Mouse (Mus musculus): ENCODE measurements around the gene Rnps1. TPM values are rescaled to one million over a fixed set of nuclear protein-coding genes. Genes with fewer than 3 reads are reported as not detected.

Rnps1 gene
- 254 and 263 TPM in 2 replicates for polyA plus RNA-seq (2012; rRNA removed)

- peak within 1 kb of the TSS; percentile 90 for H3K4me3 ChIP-seq (replicated peaks; ENCODE audit: insufficient read depth, low read depth, low read length)
- under 1% methylated on average over 64 of the region's 64 CpGs for WGBS
- H3K4me1 ChIP-seq (ENCODE audit: control insufficient read depth, insufficient read depth, low read length), result peaks cover 11% of the 10 kb centered on the region; the same call in 1 of the 2 replicates
- TF ChIP-seq CTCF (IDR thresholded peaks at IDR 0.05; ENCODE audit: borderline replicate concordance, insufficient read depth, low read depth, low read length) (no peak), POLR2A (IDR thresholded peaks at IDR 0.05; ENCODE audit: borderline replicate concordance, insufficient read depth, low read length) (peak; percentile 79; the same call in 1 of the 2 replicates)
- H3K27me3 ChIP-seq (ENCODE audit: control insufficient read depth, insufficient read depth, low read length), result no peaks in the 10 kb centered on the region
- peak; percentile 94 for DNase-seq
- H3K27ac ChIP-seq (ENCODE audit: insufficient read depth, low read length), result peak within 1 kb of the TSS; percentile 35; the same call in 1 of the 2 replicates
These were observed at the start of gene Rnps1 for GRCm38 (mm10) chr17:24414230-24414976. Gene Rnps1 (plus strand): TSS chr17:24414565.

- DNase-seq, result no peak
- Histone ChIP-seq H3K4me1 (ENCODE audit: control insufficient read depth, insufficient read depth, low read length) (peaks cover 19% of the 10 kb centered on the region), H3K27me3 (ENCODE audit: control insufficient read depth, insufficient read depth, low read length) (no peaks in the 10 kb centered on the region), H3K4me3 (replicated peaks; ENCODE audit: insufficient read depth, low read depth, low read length) (no peak overlapping the region), H3K27ac (ENCODE audit: insufficient read depth, low read length) (no peak overlapping the region)
- TF ChIP-seq POLR2A (IDR thresholded peaks at IDR 0.05; ENCODE audit: borderline replicate concordance, insufficient read depth, low read length) (no peak), CTCF (IDR thresholded peaks at IDR 0.05; ENCODE audit: borderline replicate concordance, insufficient read depth, low read depth, low read length) (no peak)
- 45% methylated on average over 13 of the region's 13 CpGs for WGBS
These were observed 48.5 kb upstream of the Rnps1 start for GRCm38 (mm10) chr17:24365863-24366262.

GRCm38 (mm10) chr17:24375094-24375712 lies 39.2 kb upstream of the Rnps1 start:
- Histone ChIP-seq H3K4me3 (replicated peaks; ENCODE audit: insufficient read depth, low read depth, low read length) (no peak overlapping the region), H3K4me1 (ENCODE audit: control insufficient read depth, insufficient read depth, low read length) (no peaks in the 10 kb centered on the region; the same call in 1 of the 2 replicates), H3K27me3 (ENCODE audit: control insufficient read depth, insufficient read depth, low read length) (no peaks in the 10 kb centered on the region), H3K27ac (ENCODE audit: insufficient read depth, low read length) (no peak overlapping the region)
- TF ChIP-seq CTCF (IDR thresholded peaks at IDR 0.05; ENCODE audit: borderline replicate concordance, insufficient read depth, low read depth, low read length) (no peak), POLR2A (IDR thresholded peaks at IDR 0.05; ENCODE audit: borderline replicate concordance, insufficient read depth, low read length) (no peak)
- DNase-seq, result no peak
- WGBS, result 77% methylated on average over 5 of the region's 5 CpGs

- TF ChIP-seq POLR2A (IDR thresholded peaks at IDR 0.05; ENCODE audit: borderline replicate concordance, insufficient read depth, low read length), result no peak
- TF ChIP-seq CTCF (IDR thresholded peaks at IDR 0.05; ENCODE audit: borderline replicate concordance, insufficient read depth, low read depth, low read length), result no peak
- no peaks in the 10 kb centered on the region; the same call in 1 of the 2 replicates for H3K4me1 ChIP-seq (ENCODE audit: control insufficient read depth, insufficient read depth, low read length)
- H3K4me3 ChIP-seq (replicated peaks; ENCODE audit: insufficient read depth, low read depth, low read length), result no peak overlapping the region
- DNase-seq, result no peak
- H3K27ac ChIP-seq (ENCODE audit: insufficient read depth, low read length), result no peak overlapping the region
- H3K27me3 ChIP-seq (ENCODE audit: control insufficient read depth, insufficient read depth, low read length), result no peaks in the 10 kb centered on the region
- WGBS, result 89% methylated on average over 6 of the region's 6 CpGs
These were observed 38.5 kb upstream of the Rnps1 start for GRCm38 (mm10) chr17:24375886-24376285.

DNA sequence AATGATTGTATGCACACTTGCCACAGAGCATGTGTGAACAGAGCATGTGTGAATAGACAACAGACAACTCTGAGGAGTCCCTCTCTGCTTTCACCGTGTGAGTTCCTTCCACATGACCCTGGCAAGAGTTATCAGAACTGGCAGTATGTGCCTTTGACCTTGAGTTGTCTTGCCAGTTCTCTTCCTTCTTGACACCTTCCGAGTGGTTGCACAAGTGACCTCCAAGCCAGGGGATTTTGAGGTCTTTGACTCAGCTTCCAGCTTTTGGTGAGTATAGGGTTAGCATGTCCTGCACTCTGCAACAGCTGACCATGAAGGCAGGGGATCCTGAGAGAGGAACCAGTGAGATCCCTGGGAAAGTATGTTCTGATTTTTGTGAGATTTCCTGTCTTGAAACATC lies 35.9 kb upstream of the Rnps1 start:
- no peaks in the 10 kb centered on the region; the same call in 1 of the 2 replicates for H3K4me1 ChIP-seq (ENCODE audit: control insufficient read depth, insufficient read depth, low read length)
- no peak overlapping the region for H3K27ac ChIP-seq (ENCODE audit: insufficient read depth, low read length)
- no peak for TF ChIP-seq CTCF (IDR thresholded peaks at IDR 0.05; ENCODE audit: borderline replicate concordance, insufficient read depth, low read depth, low read length)
- TF ChIP-seq POLR2A (IDR thresholded peaks at IDR 0.05; ENCODE audit: borderline replicate concordance, insufficient read depth, low read length), result no peak
- H3K4me3 ChIP-seq (replicated peaks; ENCODE audit: insufficient read depth, low read depth, low read length), result no peak overlapping the region
- WGBS, result 81% methylated on average over 2 of the region's 2 CpGs
- no peaks in the 10 kb centered on the region for H3K27me3 ChIP-seq (ENCODE audit: control insufficient read depth, insufficient read depth, low read length)
- no peak for DNase-seq

DNA sequence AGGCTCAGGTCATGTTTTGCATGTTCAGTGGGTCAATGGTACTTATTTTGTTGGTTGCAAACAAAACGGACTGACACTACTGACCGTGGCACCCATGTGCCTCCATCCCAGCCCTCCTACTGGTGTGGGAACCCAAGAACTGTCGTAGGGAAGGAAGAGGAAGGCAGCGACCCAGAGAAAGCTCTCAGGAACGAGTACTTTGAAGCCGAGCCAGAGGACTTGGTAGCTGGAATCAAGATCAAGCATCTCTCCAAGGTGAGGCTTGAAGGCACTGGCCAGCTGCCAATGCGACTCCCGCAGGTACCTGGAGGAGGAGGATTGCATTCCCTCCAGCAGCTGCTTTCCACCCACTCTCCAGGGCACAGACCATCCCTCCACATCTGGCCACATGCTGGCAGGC lies 30.6 kb upstream of the Rnps1 start:
- DNase-seq, result no peak
- Histone ChIP-seq H3K4me1 (ENCODE audit: control insufficient read depth, insufficient read depth, low read length) (no peaks in the 10 kb centered on the region), H3K27me3 (ENCODE audit: control insufficient read depth, insufficient read depth, low read length) (no peaks in the 10 kb centered on the region), H3K4me3 (replicated peaks; ENCODE audit: insufficient read depth, low read depth, low read length) (no peak overlapping the region), H3K27ac (ENCODE audit: insufficient read depth, low read length) (no peak overlapping the region)
- 72% methylated on average over 8 of the region's 8 CpGs for WGBS
- no peak for TF ChIP-seq CTCF (IDR thresholded peaks at IDR 0.05; ENCODE audit: borderline replicate concordance, insufficient read depth, low read depth, low read length)
- TF ChIP-seq POLR2A (IDR thresholded peaks at IDR 0.05; ENCODE audit: borderline replicate concordance, insufficient read depth, low read length), result no peak

DNA sequence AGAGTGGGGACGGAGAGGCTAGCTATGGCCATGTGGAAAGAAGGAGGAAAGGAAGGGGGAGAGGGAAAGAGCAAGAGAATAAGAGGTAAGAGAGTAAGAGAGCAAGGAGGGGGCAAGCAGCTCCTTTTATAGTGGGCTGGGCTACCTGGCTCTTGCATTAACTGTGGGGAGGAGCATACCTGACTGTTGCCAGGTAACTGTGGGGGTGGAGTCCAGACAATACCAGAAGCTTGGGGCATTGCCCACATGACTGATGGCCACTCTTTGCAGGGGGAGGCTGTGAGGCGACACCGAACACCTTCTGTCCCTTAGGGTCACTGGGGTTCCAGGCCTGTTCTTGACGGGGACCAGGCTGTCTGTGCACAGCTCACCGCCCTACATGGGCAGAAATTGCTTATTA lies 25.7 kb upstream of the Rnps1 start:
- Histone ChIP-seq H3K4me3 (replicated peaks; ENCODE audit: insufficient read depth, low read depth, low read length) (no peak overlapping the region), H3K27ac (ENCODE audit: insufficient read depth, low read length) (no peak overlapping the region), H3K27me3 (ENCODE audit: control insufficient read depth, insufficient read depth, low read length) (no peaks in the 10 kb centered on the region), H3K4me1 (ENCODE audit: control insufficient read depth, insufficient read depth, low read length) (no peaks in the 10 kb centered on the region)
- WGBS, result 86% methylated on average over 5 of the region's 5 CpGs
- TF ChIP-seq POLR2A (IDR thresholded peaks at IDR 0.05; ENCODE audit: borderline replicate concordance, insufficient read depth, low read length) (no peak), CTCF (IDR thresholded peaks at IDR 0.05; ENCODE audit: borderline replicate concordance, insufficient read depth, low read depth, low read length) (no peak)
- no peak for DNase-seq

DNA sequence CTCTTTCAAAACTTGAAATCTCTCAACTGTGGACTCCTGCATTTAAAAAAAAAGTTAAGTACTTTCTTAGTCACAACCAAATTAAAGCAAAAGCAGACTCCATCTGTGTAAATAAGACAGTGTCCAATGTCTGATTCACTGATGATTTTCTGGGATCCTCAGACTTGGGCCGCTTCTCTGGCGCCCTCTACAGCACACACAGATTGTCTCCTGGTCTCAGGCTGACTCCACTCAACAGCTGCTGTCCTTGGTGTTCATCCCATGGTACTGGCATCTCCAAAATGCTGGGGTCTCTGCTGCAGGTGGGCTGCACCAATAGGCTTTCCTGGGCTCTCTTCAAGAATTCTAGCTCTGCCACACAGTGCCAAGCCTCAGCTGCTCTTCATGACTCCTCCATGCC lies 24.5 kb upstream of the Rnps1 start:
- Histone ChIP-seq H3K27ac (ENCODE audit: insufficient read depth, low read length) (no peak overlapping the region), H3K4me1 (ENCODE audit: control insufficient read depth, insufficient read depth, low read length) (no peaks in the 10 kb centered on the region), H3K27me3 (ENCODE audit: control insufficient read depth, insufficient read depth, low read length) (no peaks in the 10 kb centered on the region), H3K4me3 (replicated peaks; ENCODE audit: insufficient read depth, low read depth, low read length) (no peak overlapping the region)
- 10% methylated on average over 2 of the region's 2 CpGs for WGBS
- peak; percentile 60 to 66 for DNase-seq
- TF ChIP-seq POLR2A (IDR thresholded peaks at IDR 0.05; ENCODE audit: borderline replicate concordance, insufficient read depth, low read length), result no peak
- TF ChIP-seq CTCF (IDR thresholded peaks at IDR 0.05; ENCODE audit: borderline replicate concordance, insufficient read depth, low read depth, low read length), result peak; percentile 84
